Mouse (Mus musculus): Measurements from ENCODE around the gene Olfr691. TPM values are rescaled to one million over a fixed set of nuclear protein-coding genes. Genes with fewer than 3 reads are reported as not detected.

Gene Olfr691
- total RNA-seq, 2 experiments from 2014 or later, result 0.61 to 0.74 TPM

- no peak for TF ChIP-seq CTCF (conservative IDR thresholded peaks at IDR 0.05)
- H3K4me3 ChIP-seq, result no peak within 1 kb of the TSS
- DNase-seq (ENCODE audit: low spot score in 2 of 2), result no peak
- no peak within 1 kb of the TSS for H3K27ac ChIP-seq
Measured at GRCm38 (mm10) chr7:105334004-105334403, 8.1 kb downstream of the Olfr691 start, which contains the start of gene Olfr690. Gene Olfr690 (minus strand): TSS chr7:105334104.

GRCm38 (mm10) chr7:105325302-105325701 lies 16.8 kb downstream of the Olfr691 start:
- DNase-seq (ENCODE audit: low spot score in 2 of 2), result no peak

GRCm38 (mm10) chr7:105310865-105311264 lies 31.2 kb downstream of the Olfr691 start, which contains the start of gene Olfr689:
Gene Olfr689 (plus strand): TSS chr7:105311165.
- Histone ChIP-seq H3K27ac (no peak within 1 kb of the TSS), H3K4me3 (no peak within 1 kb of the TSS)
- no peak for TF ChIP-seq CTCF (conservative IDR thresholded peaks at IDR 0.05)
- DNase-seq (ENCODE audit: low spot score in 2 of 2), result no peak

More at GRCm38 (mm10) chr7:105325302-105325701, 16.8 kb downstream of the Olfr691 start:
- peak; percentile 50 for TF ChIP-seq CTCF (conservative IDR thresholded peaks at IDR 0.05)
- Histone ChIP-seq H3K4me3 (no peak overlapping the region), H3K27ac (no peak overlapping the region)

GRCm38 (mm10) chr7:105290051-105290450 lies 52.0 kb downstream of the Olfr691 start:
- H3K27ac ChIP-seq, result no peak overlapping the region
- no peak for DNase-seq (ENCODE audit: low spot score in 2 of 2)
- no peak overlapping the region for H3K4me3 ChIP-seq
- no peak for TF ChIP-seq CTCF (conservative IDR thresholded peaks at IDR 0.05)

GRCm38 (mm10) chr7:105287795-105288194 lies 54.3 kb downstream of the Olfr691 start, which contains the start of gene Olfr688:
Gene Olfr688 (plus strand): TSS chr7:105288095.
- DNase-seq (ENCODE audit: low spot score in 2 of 2), result no peak
- no peak for TF ChIP-seq CTCF (conservative IDR thresholded peaks at IDR 0.05)
- no peak within 1 kb of the TSS for H3K4me3 ChIP-seq
- no peak within 1 kb of the TSS for H3K27ac ChIP-seq

Other genes with a start within 250 kb of the Olfr691 start
- gene Olfr680-ps1, start 249.5 kb downstream of the Olfr691 start, total RNA-seq (2021), result not detected
- not detected for gene Olfr681, start 225.4 kb downstream of the Olfr691 start, total RNA-seq (2021)
- gene Olfr683, start 195.3 kb downstream of the Olfr691 start, total RNA-seq (2021), result under 1 TPM in 1 of 2 experiments, not detected in 1; 0.25 TPM
- gene Olfr684, start 178.6 kb downstream of the Olfr691 start, total RNA-seq (2021), result not detected
- gene Olfr685, start 156.3 kb downstream of the Olfr691 start, total RNA-seq (2021), result not detected
- not detected for gene Olfr686, start 134.8 kb downstream of the Olfr691 start, total RNA-seq (2021)
- not detected for gene Olfr688, start 54.2 kb downstream of the Olfr691 start, total RNA-seq (2021)
- gene Olfr689, start 31.1 kb downstream of the Olfr691 start, total RNA-seq (2021), result not detected
- gene Olfr690, start 8.2 kb downstream of the Olfr691 start, total RNA-seq (2021), result 1 to 10 TPM in 1 of 2 experiments, under 1 TPM in 1; 0.44 to 1.0 TPM
- not detected for gene Olfr692, start 26.0 kb upstream of the Olfr691 start, total RNA-seq (2021)
- gene Gm5901, start 32.8 kb upstream of the Olfr691 start, total RNA-seq (2021), result not detected
- 10 to 100 TPM; 59.7 to 66.1 TPM for gene Fam160a2, start 57.8 kb upstream of the Olfr691 start, total RNA-seq (2021)
- gene Cnga4, start 62.3 kb upstream of the Olfr691 start, total RNA-seq (2021), result under 1 TPM; 0.69 to 0.90 TPM
- gene Cckbr, start 83.5 kb upstream of the Olfr691 start, total RNA-seq (2021), result 1 to 10 TPM; 6.2 to 6.5 TPM
- 10 to 100 TPM; 13.9 to 14.2 TPM for gene Cavin3, start 140.0 kb upstream of the Olfr691 start, total RNA-seq (2021)
- gene Smpd1, start 212.1 kb upstream of the Olfr691 start, total RNA-seq (2021), result 10 to 100 TPM; 82.7 to 86.2 TPM
- 100 to 1,000 TPM; 360 to 370 TPM for gene Apbb1, start 239.4 kb upstream of the Olfr691 start, total RNA-seq (2021)

Measured in layer of hippocampus, adult 2 months (tissue).